Mouse (Mus musculus): Measurements from ENCODE around the gene Tcf12.

Tcf12 gene

GRCm38 (mm10) chr9:71841850-71842249 lies 269.8 kb downstream of the Tcf12 start:
- DNase-seq (ENCODE audit: low read depth, low spot score): no peak

GRCm38 (mm10) chr9:71837366-71837765 lies 274.3 kb downstream of the Tcf12 start:
- no peak for DNase-seq (ENCODE audit: low read depth, low spot score)

GRCm38 (mm10) chr9:71836366-71836765 lies 275.3 kb downstream of the Tcf12 start:
- no peak for DNase-seq (ENCODE audit: low read depth, low spot score)

DNA sequence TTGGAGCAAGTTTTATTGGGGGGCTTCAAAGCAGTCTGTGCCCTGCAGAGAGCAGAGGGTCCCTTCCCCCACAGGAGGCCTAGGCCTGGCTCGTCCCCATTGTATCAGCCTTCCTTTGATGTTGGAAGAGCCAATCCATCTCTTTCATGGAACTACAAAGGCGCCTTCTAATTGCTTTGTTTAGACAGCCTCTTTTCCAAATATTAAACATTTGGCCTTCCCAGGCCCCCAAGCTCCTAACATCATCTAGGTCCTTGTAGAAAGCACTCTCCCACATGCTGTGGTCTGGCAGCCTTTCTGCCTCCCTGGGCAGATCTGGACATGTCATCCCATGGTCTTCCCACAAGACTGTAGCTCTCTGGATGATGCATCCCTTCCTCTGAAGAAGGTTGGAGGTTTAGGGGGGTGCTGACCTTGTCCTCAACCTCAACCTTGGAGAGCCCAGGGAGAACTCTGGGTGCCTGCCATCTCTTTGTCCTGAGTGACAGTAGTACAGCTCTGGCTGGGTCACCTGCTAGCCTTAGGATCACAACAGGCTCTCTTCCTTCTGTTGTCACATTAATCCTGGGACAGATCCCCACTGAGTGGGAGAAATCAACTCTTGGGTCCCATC lies 276.4 kb downstream of the Tcf12 start:
- no peak for DNase-seq (ENCODE audit: low read depth, low spot score)

DNA sequence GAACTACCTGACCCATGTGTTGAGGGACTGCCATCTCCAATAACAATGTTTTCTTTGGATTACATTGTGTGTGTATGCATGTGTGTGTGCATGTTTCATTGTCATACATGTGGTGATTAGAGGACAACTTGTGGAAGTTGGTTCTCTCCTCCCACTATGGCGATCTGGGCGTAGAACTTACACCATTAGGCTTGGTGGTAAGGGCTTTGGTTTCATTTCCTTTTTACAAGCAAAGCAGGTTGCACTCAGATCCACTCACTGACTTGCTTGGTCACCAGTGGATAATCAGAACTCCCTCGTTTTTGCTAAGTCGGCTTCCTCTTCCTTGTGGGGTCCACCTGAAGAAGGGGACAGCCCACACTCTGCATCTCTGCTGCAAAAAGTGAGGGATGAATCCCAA lies 277.0 kb downstream of the Tcf12 start:
- DNase-seq (ENCODE audit: low read depth, low spot score): no peak

DNA sequence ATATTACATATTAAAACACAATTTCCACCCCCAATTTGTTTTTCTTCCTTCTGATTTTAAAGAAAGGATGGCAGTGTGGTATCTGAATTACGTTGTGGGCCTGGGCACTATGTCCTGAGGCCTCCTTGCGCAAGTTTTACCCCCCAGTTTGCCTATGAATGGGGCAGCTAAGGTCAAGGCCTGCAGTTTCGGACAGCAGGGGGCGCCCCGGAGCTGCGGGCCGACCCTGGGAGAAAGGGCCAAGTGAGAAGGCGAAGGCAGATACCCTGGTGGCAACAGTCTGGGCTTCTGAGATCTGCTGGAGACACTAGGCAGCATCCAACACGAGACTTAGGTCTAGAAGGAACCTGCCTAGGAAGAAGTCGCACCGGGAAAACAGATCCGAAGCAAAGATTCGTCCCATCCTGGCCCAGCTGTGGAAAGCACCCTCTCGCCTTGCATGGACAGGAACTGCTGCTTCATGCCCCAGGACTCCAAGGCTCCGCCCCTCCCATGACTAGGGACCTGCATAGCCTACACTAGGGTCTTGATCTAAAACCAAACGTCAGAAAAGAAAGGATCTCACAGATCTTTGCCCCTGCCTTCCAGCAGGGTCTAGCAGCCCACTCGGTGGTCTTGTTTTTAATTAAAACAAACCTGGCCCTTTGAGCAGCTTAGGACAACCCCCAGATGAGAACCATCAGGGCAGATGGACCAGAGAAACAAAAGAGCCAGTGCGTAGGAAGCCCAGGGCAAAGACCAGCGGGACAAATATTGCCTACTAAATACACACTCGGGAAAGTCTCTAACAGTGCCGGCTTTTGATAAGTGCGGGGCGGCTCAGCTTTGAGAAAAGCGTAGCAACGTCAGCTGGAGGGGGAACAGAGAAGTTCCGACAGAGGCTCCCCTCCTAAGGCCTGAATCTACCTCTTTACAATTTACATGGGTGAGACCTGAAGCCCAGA lies 279.6 kb downstream of the Tcf12 start:
- DNase-seq (ENCODE audit: low read depth, low spot score): peak; percentile 43

- no peak for DNase-seq (ENCODE audit: low read depth, low spot score)
These were observed 280.7 kb downstream of the Tcf12 start for GRCm38 (mm10) chr9:71830994-71831393.

DNA sequence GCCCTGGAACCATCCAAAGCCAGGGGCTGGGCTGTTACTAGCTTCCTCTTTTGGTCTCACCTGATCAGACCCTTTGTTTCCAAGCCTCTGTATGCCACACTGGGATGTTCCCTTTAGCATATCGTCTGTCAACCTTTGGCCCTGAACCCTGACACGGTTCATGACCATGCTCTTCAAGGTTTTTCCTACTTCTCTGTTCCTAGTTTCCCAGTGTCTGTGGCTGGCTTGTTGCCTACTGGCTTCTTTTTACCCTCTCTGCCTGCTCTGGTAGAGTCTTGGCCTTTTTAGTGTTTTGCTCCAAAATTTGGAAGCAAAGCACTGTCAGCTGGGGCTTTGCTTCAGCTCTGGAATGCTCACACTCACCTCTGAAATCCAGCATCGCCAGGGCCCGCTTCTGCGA lies 281.3 kb downstream of the Tcf12 start:
- no peak for DNase-seq (ENCODE audit: low read depth, low spot score)

DNA sequence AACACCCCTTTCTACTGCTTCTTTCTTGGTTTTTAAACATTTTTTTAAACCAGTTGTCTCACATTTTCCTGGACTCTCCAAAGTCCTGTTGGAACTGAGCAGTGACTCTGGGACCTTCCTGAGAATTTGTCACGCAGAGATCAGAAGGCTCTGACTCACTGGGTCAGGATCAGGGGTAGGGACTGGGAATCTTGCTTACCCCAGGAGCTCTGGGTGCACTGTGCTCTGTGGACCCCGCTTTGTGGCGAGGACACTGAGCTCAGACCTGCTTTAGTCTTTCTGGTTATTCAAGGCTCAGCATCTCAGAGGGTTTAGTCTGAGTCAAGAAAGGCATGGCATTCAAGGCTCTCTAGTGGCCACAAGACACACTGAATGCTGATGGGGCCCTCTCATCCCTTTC lies 281.9 kb downstream of the Tcf12 start:
- DNase-seq (ENCODE audit: low read depth, low spot score): no peak

DNA sequence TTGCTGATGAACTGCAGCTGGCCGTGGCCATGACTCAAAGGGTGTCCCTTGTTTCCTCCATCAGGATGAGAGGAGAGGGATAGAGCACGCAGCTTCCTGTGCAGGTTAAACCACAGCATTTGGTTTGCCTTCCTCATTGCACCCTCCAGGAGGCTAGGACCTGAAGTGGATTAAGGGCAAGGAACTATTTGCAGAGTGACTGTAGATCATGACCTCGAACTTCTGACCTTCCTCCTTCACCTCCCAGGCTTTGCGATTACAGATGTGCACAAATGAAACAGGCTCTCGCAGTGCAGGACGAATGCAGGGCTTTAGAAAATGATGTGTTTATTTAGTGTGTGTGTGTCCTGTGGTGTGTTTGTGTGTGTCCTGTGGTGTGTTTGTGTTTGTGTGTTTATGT lies 282.5 kb downstream of the Tcf12 start:
- DNase-seq (ENCODE audit: low read depth, low spot score): no peak

DNA sequence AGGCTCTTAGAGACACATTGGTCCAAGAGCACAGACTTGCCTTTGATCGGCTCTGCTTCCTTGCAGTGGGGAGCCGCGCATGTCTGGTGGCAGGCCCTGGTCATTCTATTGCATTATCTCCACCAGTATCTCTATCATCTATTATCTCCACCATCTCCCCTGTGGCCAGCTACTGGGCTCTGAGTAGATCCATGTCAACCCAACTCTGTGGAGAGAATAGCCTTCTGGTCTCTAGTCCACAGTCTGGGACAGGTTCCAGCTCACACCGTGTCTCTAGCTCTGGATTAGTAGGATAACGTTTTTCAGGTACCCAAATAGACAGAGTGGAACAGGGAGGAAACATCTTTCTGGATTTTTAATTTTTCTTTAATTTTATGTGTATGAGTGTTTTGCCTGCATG lies 284.3 kb downstream of the Tcf12 start:
- DNase-seq (ENCODE audit: low read depth, low spot score): no peak

DNA sequence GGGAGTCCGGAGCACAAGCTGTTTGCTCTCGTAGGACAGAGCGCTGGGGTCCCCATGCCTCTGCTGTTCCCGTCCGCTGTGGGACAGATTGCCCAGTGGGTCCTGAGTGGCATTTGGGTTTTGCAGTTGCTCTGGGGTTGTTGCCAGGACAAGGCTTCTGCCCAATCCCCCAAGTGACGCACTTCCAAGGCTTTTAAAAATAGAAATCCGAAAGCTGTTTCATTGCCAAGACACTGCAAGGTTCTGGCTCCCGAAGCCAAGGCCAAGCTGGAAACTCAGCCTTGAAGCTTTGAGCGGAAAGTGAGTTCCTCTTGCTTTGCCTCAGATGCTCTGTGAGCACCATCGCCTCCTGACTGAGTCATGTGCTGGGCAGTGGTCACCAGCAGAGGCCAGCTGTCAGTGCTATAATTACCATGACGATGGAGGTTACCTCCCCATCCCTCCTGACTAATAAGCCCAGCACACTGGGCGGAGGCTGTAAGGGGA lies 285.6 kb downstream of the Tcf12 start:
- no peak for DNase-seq (ENCODE audit: low read depth, low spot score)

DNA sequence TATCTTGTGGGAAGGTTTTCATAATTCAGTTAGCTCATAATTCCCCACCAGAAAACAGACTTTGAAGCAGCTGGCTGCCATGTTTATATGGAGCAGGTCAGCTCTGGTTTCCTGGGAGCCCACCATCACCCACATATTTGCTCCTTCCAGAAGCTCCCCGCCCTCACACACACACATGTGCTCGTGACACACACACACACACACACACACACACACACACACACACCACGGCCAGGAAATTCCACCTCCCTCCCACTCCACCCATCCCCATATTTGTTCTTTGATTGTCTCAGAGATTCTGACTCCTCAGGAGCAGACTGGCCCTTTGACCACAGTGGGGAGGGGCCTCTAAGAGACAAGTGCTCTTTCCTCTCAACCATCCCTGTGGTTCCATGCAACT lies 289.7 kb downstream of the Tcf12 start:
- no peak for DNase-seq (ENCODE audit: low read depth, low spot score)

GRCm38 (mm10) chr9:71818453-71818852 lies 293.2 kb downstream of the Tcf12 start:
- DNase-seq (ENCODE audit: low read depth, low spot score): no peak

GRCm38 (mm10) chr9:71816121-71816520 lies 295.6 kb downstream of the Tcf12 start:
- DNase-seq (ENCODE audit: low read depth, low spot score): no peak

DNA sequence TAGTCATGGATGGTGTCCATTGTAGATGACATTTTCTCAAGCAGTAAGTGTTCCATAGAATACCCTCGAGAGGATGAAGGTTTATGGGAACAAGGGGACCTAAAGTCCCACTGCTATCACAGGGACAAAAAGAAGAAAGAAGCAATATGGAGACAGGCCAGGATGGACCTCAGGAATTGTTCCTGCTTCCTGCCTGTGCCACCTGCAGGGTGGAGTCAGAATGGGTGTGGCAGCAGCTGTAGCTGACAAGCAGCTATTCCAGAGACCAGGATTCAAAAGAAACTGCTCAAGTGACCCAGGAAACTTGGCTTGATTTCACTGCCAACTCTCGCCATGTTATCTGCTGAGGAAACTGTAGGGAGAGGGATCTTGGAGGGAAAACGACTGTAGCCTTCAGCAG lies 298.1 kb downstream of the Tcf12 start:
- no peak for DNase-seq (ENCODE audit: low read depth, low spot score)

GRCm38 (mm10) chr9:71812914-71813313 lies 298.8 kb downstream of the Tcf12 start:
- DNase-seq (ENCODE audit: low read depth, low spot score): no peak

GRCm38 (mm10) chr9:71812402-71812801 lies 299.3 kb downstream of the Tcf12 start:
- no peak for DNase-seq (ENCODE audit: low read depth, low spot score)

DNA sequence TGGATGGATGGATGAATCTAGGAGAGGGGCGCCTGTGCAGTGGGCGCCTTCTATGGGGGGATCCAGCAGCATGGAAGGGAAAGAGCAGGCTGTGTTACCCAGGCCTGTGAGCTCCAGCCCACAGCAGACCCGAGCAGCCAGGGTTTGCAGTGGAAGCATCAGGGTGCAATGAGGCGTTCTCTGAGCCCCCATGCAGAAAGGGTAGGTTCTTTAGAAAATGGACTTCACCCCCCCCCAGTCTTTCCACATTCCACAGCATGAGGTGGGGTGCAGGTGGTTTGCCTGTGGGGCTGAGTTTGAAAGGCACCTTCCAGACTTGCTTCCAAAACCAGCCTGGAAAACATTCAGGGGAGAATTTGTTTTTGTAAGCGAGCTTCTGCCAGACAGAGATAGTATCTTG lies 300.3 kb downstream of the Tcf12 start:
- no peak for DNase-seq (ENCODE audit: low read depth, low spot score)

GRCm38 (mm10) chr9:71810723-71811122 lies 300.9 kb downstream of the Tcf12 start:
- DNase-seq (ENCODE audit: low read depth, low spot score): no peak

DNA sequence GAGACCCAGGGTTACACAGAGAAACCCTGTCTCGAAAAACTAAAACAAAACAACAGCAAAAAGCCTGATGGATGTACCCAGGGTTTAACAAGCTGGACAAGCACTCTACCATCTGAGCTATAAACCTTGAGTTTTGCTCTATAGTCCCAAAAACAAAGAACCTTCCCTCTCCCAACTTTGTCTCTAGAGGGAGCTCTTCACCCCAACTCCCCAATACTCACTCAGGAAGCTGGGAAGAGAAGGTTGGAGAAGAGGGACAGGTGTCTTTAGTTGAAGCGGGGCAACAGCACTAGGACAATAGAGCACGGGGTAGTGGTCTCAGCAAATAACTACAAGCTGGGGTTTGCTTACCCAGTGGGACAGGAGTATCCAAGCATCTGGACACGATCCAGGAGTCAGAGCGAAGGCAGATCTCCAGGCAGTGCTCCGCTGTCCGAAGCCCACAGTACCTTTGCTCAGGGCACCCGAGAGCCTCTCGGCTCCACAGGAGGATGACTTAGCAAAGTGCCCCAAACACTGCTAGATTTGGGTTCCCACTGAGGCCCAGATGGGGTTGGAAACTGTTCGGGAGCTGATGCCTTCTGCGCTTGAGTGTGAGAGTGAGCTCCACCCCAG lies 302.9 kb downstream of the Tcf12 start:
- DNase-seq (ENCODE audit: low read depth, low spot score): no peak

DNA sequence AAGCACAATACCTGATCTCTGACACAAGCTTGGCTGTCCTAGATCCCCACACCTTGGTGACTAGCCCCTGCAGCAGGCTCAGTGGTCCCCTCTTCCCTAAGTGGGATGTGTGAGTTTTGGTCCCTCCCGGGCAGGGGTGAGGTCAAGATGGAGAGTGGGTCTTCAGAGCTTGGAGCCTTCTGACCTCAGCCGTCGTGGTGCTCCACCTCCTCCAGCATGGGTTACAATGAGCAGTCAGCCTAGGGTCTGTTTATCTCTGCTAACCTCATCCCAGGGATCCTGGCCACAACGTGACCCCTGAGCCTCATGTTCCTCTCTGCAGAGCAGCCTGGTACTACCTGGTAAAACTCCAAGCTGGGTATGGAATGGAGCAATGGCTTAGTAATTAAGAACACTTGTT lies 303.9 kb downstream of the Tcf12 start:
- no peak for DNase-seq (ENCODE audit: low read depth, low spot score)

DNA sequence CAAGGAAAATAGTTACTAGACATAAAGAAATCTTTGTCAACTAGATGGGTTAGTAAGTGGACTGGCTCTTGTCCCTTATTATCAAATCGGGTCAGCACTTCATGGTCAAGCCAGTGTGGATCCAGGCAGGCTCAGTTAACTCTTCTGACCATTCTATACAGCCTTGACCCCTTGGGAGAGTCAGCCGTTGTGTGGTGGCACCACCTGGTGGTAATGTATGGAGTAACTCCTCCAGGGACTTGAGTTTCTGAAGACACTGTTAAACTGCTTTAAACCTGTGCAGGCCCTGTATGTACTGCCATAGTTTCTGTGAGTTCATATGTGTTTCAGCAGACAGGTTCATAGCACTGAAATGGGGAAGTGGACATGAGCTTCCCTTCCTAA lies 305.3 kb downstream of the Tcf12 start:
- DNase-seq (ENCODE audit: low read depth, low spot score): peak; percentile 76

All from forelimb bud, embryonic 11.5 days (tissue).